Mouse (Mus musculus): ENCODE measurements at regions not wholly inside any gene's neighbourhood (a gene's known extent, or its start where the extent isn't known, plus 50 kb on each side); places are given as distances from the start of the nearest gene placed in this dataset.

- no peak for TF ChIP-seq POLR2A (IDR thresholded peaks at IDR 0.05; ENCODE audit: low read depth, low read length)
- no peak for TF ChIP-seq CTCF (conservative IDR thresholded peaks at IDR 0.05; ENCODE audit: insufficient read depth, insufficient read length, low read depth, low read length)
These were observed 56.2 kb downstream of the Gm26897 start for GRCm38 (mm10) chr5:111789904-111790303.

Data from kidney, adult 2 months (tissue).